Mouse (Mus musculus): ENCODE results near the gene Fam98a.

Fam98a gene

GRCm38 (mm10) chr17:75521236-75521842 lies 30.4 kb downstream of the Fam98a start:
- DNase-seq (ENCODE audit: low read depth) = no peak

DNA sequence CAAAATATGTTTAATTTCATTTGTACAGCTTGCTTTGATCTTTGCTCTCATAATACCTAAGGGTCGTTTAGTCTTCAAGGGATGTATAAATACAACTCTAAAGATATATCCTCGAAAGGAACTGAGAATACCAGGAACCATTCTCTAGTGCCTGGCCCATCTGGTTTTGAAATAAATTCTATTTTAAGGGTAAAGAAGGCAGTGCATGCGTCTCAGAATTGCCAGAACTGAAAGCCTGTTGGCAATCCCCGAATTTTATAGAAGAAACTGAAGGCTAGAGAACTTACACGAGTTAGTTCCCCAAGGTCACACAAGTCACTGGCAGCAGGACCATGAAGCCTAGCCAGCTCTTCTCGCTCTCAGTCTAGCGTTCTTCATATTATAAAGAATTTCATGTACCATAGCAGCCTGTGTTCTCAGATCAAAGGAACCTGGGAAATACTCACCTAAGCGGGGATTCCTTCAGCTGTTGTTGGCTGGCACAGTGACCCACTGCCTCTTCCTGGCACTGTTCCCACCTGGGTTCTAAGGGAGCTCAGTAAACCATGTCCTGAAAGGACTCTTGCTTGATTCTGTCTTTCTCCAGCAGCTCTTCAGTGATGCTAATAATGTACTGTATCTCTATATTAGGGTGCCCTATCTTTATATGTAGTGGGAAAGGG lies 32.4 kb downstream of the Fam98a start:
- DNase-seq (ENCODE audit: low read depth) = no peak

DNA sequence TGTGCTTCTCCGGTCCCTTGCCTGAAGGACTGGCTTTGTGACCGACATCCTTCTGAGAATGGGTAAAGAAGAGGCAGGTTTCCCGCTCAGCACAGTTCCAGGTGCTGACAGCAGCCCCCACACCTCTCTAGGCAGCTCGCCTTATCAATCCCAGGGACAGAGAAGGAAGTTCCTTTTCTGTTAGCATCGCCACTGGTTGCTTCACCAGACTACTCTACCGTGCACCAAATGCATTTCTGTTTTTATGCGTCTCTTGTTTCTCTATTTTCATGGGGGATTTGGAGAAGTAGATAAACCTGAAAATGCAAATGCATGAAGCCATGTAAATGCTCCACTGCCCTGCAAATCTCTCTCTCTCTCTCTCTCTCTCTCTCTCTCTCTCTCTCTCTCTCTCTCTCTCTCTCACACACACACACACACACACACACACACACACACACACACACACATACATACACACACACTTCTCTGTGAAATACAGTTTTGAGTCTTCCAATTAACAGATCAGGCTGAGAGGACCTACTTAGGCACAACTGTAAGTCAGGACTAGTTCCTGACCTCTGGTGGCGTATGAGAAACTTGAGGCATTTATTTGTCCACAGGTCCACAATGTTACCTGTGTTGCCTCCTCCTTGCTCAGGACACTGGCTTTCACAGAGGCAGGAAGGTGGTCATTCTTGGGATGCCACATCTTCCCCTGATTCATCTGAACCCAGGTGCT lies 33.4 kb downstream of the Fam98a start:
- DNase-seq (ENCODE audit: low read depth) = no peak

DNA sequence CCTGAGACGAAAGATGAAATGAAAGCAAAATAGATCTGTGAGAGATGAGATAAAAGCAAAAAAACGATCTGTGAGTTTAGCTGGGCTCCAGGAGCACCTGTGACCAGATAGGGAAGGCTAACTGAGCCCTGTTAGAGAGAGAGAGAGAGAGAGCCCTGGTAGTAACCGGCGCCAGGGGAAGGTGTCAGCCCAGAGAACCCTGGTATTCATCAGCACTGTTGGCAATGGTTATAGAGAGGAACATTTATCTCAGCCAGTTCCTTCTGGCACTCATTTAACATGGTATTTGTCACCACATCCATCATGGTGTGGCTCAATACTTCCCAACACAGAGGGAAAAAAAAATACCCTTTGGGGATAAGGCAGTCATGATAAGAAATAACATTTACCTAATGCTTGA lies 35.2 kb downstream of the Fam98a start:
- no peak for DNase-seq (ENCODE audit: low read depth)

DNA sequence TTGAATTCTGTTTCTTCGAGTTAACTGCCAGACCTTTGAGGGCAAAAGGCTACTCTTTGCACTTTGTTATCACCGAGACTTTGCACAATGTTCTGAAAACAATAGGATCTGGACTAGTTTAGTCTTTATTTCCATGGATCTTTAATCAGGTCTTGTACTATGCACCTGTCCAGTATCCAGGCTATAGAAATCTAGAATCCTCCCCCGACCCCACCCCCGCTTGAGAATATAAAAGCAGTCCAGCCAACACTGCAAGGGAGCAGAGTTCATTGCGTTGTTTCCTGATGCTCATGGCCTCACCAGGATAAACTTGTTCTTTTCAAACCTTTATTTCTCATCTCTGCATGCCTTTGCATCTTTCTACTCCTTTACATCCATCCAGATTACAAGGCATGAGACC lies 42.5 kb downstream of the Fam98a start:
- DNase-seq (ENCODE audit: low read depth) = no peak

- DNase-seq (ENCODE audit: low read depth) = no peak
Measured at GRCm38 (mm10) chr17:75506708-75507641, 44.8 kb downstream of the Fam98a start.

- DNase-seq (ENCODE audit: low read depth) = no peak
Measured at GRCm38 (mm10) chr17:75506097-75506675, 45.6 kb downstream of the Fam98a start.

GRCm38 (mm10) chr17:75505053-75505452 lies 46.7 kb downstream of the Fam98a start:
- peak; percentile 9 for DNase-seq (ENCODE audit: low read depth)

- DNase-seq (ENCODE audit: low read depth) = no peak
Measured at GRCm38 (mm10) chr17:75503031-75503430, 48.7 kb downstream of the Fam98a start.

DNA sequence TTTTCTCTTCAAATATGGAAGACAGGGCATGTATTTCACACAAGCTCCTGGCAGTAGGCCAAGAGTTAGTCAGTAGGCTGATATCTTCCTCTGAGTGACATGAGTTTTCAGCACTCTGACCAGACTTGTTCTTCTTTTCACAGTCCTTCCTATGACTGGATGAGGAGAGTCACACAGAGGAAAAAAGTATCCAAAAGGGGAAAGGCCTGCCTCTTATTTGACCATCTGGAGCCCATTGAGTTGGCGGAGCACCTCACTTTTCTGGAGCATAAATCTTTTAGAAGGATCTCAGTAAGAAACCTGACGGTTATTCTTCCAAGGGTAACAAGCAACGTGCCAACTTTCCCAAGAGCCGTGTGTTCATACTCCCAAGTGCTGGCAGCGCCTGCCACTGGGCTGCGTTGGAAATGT lies 53.5 kb downstream of the Fam98a start:
- DNase-seq (ENCODE audit: low read depth) = no peak

GRCm38 (mm10) chr17:75495213-75495612 lies 56.5 kb downstream of the Fam98a start:
- DNase-seq (ENCODE audit: low read depth) = no peak

Measured in induced T-regulatory cell, adult 2 months (primary cell).